Mouse (Mus musculus): ENCODE data around the gene Triap1.

- TF ChIP-seq GATA1 (IDR thresholded peaks at IDR 0.05; ENCODE audit: low read length) (no peak), TAL1 (IDR thresholded peaks at IDR 0.05; ENCODE audit: low read length) (peak; percentile 60)
These were observed 7.4 kb upstream of the Triap1 start for GRCm38 (mm10) chr5:115333626-115334025.
